Mouse (Mus musculus) kidney, embryonic 14.5 days (tissue): ENCODE data around the gene Socs7. TPM values are rescaled to one million over a fixed set of nuclear protein-coding genes. Genes with fewer than 3 reads are reported as not detected.
"Not testable (repeated sequence)": the region's sequence is repeated elsewhere in the genome, so short reads cannot be mapped to it uniquely, and the experiment has no call there.

Source experiments
- ATAC-seq: fragments of 200-750 bp; cut with Nextera tagmentation; 2 replicates; pipeline ENCODE4 v1.8.0; 2017; ENCODE audit warnings: moderate number of reproducible peaks, mild to moderate bottlenecking, moderate TSS enrichment, moderate library complexity; ENCODE audit not compliant: low FRiP score, low TSS enrichment
- H3K27ac ChIP-seq: fragments of 300-500 bp; sonication (generic); 2 replicates; pipeline ENCODE4 v1.5.1; 2014; ENCODE audit warnings: low read depth, mild to moderate bottlenecking, low read length, moderate library complexity, mixed read lengths
- H3K27me3 ChIP-seq: fragments of 300-500 bp; sonication (generic); 2 replicates; pipeline ENCODE4 v1.6.1; 2014; ENCODE audit warnings: mild to moderate bottlenecking, low read length; ENCODE audit not compliant: control insufficient read depth, insufficient read depth
- H3K36me3 ChIP-seq: fragments of 300-500 bp; sonication (generic); 2 replicates; pipeline ENCODE4 v1.6.1; 2014; ENCODE audit warnings: low read length, mixed read lengths; ENCODE audit not compliant: control insufficient read depth, insufficient read depth
- H3K4me1 ChIP-seq: fragments of 300-500 bp; sonication (generic); 2 replicates; pipeline ENCODE4 v1.6.1; 2014; ENCODE audit warnings: low read length, mixed read lengths; ENCODE audit not compliant: control insufficient read depth, insufficient read depth
- H3K4me2 ChIP-seq: fragments of 300-500 bp; sonication (generic); replicated peaks from 2 replicates; pipeline ENCODE4 v1.6.1; 2014; ENCODE audit warnings: low read depth, mild to moderate bottlenecking, low read length
- H3K4me3 ChIP-seq: fragments of 300-500 bp; sonication (generic); 2 replicates; pipeline ENCODE4 v1.5.1; 2014; ENCODE audit warnings: mild to moderate bottlenecking, low read length
- H3K9ac ChIP-seq: fragments of 300-500 bp; sonication (generic); 2 replicates; pipeline ENCODE4 v1.6.1; 2014; ENCODE audit warnings: low read depth, mild to moderate bottlenecking, low read length, moderate library complexity
- H3K9me3 ChIP-seq: fragments of 300-500 bp; sonication (generic); 2 replicates; pipeline ENCODE4 v1.6.1; 2016; ENCODE audit warnings: low read length; ENCODE audit not compliant: control insufficient read depth
- WGBS: fragments of 180-500 bp; shearing (Covaris S2); extraction: QIAGEN DNeasy Blood & Tissue Kit; methylation state at CpG from one replicate; pipeline ENCODE4 v1.1.7; 2014; 5-methylcytosine and 5-hydroxymethylcytosine counted together
- polyA plus RNA-seq: library from polyadenylated mRNA; unstranded; fragments of >200 nt; fragmentation: Nextera tagmentation; extraction: Ambion mirVana; gene quantifications from 2 replicates; pipeline ENCODE4 v1.2.1, GENCODE M21; 2014

Socs7 gene
- polyA plus RNA-seq, 1 experiment from 2014 or later: 2.5 TPM

DNA sequence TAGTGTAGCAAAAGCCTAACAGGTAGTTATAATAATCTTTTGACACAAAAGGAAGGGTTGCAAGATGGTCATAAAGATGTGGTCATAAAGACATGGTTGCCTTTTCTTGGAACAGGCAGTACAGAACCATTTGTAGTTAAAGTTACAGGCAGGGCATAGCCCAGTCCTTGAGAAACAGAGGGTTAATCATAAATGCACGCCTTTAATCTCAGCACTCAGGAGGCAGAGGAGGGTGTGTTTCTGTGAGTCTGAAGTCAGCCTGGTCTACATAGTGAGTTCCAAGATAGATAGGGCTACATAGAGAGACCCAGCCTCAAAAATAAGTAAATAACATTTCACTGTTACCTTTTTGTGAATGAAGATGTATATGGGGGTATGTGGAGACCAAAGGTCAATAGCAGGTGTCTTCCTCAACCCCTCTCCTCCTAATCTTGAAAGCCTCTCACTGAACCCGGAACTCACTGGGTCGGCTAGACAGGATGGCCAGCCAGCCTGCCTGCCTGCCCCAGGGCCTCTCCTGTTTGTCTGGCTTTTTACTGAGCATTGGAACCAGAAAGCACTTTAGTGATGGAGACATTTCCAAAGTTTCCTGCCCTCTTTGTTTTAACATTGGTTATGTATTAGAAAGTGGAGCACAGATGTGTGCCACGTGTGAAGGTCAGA is 9.3 kb upstream of the Socs7 start:
- Histone ChIP-seq H3K4me2 (no peak overlapping the region), H3K9ac (no peak overlapping the region), H3K36me3 (no peaks in the 10 kb centered on the region), H3K27me3 (no peaks in the 10 kb centered on the region), H3K9me3 (no peaks in the 10 kb centered on the region), H3K27ac (no peak overlapping the region), H3K4me3 (no peak overlapping the region), H3K4me1 (peaks cover 13% of the 10 kb centered on the region)
- ATAC-seq: no peak
- 61% methylated on average over 4 of the region's 4 CpGs for WGBS

DNA sequence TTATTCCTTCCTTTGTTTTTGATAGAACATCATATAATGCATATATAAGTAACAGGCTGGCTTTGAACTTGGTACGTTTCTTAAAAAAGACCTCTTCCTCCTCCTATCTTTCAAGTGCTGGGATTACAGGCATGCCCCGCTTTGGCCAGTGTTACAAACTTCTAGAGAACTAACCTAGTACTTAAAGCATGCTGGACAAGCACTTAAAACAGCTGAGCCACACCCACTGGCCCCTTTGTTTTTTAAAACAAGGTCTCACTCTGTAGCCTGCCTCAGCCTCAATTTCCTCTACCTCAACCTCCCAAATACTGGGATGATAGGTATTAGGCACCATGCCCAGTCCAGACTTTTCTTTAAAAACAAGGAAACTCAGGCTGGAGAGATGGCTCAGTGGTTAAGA is 7.7 kb upstream of the Socs7 start:
- no peak overlapping the region for H3K4me2 ChIP-seq
- no peaks in the 10 kb centered on the region for H3K9me3 ChIP-seq
- no peaks in the 10 kb centered on the region for H3K36me3 ChIP-seq
- H3K4me1 ChIP-seq: peaks cover 10% of the 10 kb centered on the region
- WGBS: 79% methylated on average over 2 of the region's 2 CpGs
- H3K27me3 ChIP-seq: no peaks in the 10 kb centered on the region
- no peak overlapping the region for H3K4me3 ChIP-seq
- ATAC-seq: no peak
- no peak overlapping the region for H3K27ac ChIP-seq
- no peak overlapping the region for H3K9ac ChIP-seq

- no peak overlapping the region for H3K4me3 ChIP-seq
- H3K36me3 ChIP-seq: no peaks in the 10 kb centered on the region
- 76% methylated on average over 7 of the region's 7 CpGs for WGBS
- H3K27me3 ChIP-seq: no peaks in the 10 kb centered on the region
- no peaks in the 10 kb centered on the region for H3K9me3 ChIP-seq
- peaks cover 4% of the 10 kb centered on the region for H3K4me1 ChIP-seq
- no peak overlapping the region for H3K27ac ChIP-seq
- no peak for ATAC-seq
- no peak overlapping the region for H3K9ac ChIP-seq
- no peak overlapping the region for H3K4me2 ChIP-seq
Measured at GRCm38 (mm10) chr11:97355247-97355646, 7.1 kb upstream of the Socs7 start.

- not testable (repeated sequence) for H3K36me3 ChIP-seq, H3K9me3 ChIP-seq, H3K4me3 ChIP-seq, H3K27me3 ChIP-seq, H3K9ac ChIP-seq, H3K27ac ChIP-seq, ATAC-seq, H3K4me2 ChIP-seq, H3K4me1 ChIP-seq
- 8% methylated on average over 4 of the region's 6 CpGs for WGBS
Measured at GRCm38 (mm10) chr11:97357663-97358062, 4.7 kb upstream of the Socs7 start.

DNA sequence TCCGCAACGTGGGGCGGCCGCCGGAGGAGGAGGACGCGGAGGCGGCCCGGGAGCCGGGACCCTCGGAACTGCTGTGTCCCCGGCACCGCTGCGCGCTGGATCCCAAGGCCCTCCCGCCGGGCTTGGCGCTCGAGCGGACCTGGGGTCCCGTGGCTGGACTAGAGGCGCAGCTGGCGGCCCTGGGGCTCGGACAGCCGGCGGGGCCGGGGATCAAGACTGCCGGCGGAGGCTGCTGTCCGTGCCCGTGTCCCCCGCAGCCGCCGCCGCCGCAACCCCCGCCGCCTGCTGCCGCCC is 245 bp downstream of the Socs7 start:
- Histone ChIP-seq H3K4me3 (peak overlapping the region; percentile 99), H3K9ac (peak overlapping the region; percentile 97), H3K27ac (peak overlapping the region; percentile 62; the same call in 1 of the 2 replicates), H3K36me3 (no peaks in the 10 kb centered on the region), H3K4me2 (peak overlapping the region; percentile 79), H3K4me1 (peaks cover 18% of the 10 kb centered on the region), H3K9me3 (no peaks in the 10 kb centered on the region), H3K27me3 (no peaks in the 10 kb centered on the region)
- peak; percentile 71 for ATAC-seq
- under 1% methylated on average over 25 of the region's 39 CpGs for WGBS

DNA sequence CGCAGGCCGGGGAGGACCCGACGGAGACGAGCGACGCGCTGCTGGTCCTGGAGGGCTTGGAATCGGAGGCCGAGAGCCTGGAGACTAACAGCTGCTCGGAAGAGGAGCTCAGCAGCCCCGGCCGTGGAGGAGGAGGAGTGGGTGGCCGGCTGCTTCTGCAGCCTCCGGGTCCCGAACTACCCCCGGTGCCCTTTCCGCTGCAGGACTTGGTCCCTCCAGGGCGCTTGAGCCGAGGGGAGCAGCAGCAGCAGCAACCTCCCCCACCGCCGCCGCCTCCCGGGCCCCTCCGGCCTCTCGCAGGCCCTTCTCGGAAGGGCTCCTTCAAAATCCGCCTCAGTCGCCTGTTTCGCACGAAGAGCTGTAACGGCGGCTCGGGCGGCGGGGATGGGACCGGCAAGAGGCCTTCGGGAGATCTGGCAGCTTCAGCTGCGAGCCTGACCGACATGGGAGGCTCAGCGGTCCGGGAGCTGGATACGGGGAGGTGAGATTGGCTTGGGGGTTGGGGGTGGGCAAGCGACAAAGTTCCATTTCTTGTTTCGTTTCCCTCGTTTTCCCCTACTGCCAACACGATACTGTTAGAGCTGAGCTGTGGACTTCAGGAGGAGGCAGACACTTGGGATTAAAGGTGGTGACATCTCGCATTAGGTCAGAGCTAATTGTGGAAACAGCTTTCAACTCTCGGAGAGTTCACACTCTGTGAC is 742 bp downstream of the Socs7 start:
- H3K4me3 ChIP-seq: peak overlapping the region; percentile 99
- peak overlapping the region; percentile 79 for H3K4me2 ChIP-seq
- H3K27me3 ChIP-seq: no peaks in the 10 kb centered on the region
- no peaks in the 10 kb centered on the region for H3K36me3 ChIP-seq
- peak overlapping the region; percentile 62; the same call in 1 of the 2 replicates for H3K27ac ChIP-seq
- ATAC-seq: peak; percentile 10; the same call in 1 of the 2 replicates
- peak overlapping the region; percentile 97 for H3K9ac ChIP-seq
- WGBS: under 1% methylated on average over 49 of the region's 49 CpGs
- H3K9me3 ChIP-seq: no peaks in the 10 kb centered on the region
- H3K4me1 ChIP-seq: peaks cover 18% of the 10 kb centered on the region

DNA sequence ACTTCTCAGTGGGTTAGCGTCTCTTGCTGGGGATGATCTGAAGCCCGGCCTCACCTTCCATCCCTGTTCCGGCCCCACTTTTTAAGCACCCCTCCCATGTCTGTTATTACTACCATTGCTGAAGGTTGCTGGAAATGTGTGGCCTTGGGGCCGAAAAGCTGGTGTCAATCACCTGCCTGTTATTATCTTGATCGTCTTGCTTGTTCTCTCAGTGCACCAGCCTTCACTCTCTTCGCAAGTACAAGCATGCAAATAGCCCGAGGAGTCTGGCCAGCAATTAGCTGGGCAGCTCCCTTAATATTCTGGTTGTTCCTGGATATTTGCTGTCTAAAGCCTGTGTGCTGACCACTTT is 1.3 kb downstream of the Socs7 start:
- WGBS: under 1% methylated on average over 7 of the region's 7 CpGs
- no peak overlapping the region for H3K27ac ChIP-seq
- ATAC-seq: no peak
- peaks cover 18% of the 10 kb centered on the region for H3K4me1 ChIP-seq
- H3K9me3 ChIP-seq: no peaks in the 10 kb centered on the region
- no peaks in the 10 kb centered on the region for H3K27me3 ChIP-seq
- no peaks in the 10 kb centered on the region for H3K36me3 ChIP-seq
- peak overlapping the region; percentile 99 for H3K4me3 ChIP-seq
- peak overlapping the region; percentile 97 for H3K9ac ChIP-seq
- peak overlapping the region; percentile 79 for H3K4me2 ChIP-seq

DNA sequence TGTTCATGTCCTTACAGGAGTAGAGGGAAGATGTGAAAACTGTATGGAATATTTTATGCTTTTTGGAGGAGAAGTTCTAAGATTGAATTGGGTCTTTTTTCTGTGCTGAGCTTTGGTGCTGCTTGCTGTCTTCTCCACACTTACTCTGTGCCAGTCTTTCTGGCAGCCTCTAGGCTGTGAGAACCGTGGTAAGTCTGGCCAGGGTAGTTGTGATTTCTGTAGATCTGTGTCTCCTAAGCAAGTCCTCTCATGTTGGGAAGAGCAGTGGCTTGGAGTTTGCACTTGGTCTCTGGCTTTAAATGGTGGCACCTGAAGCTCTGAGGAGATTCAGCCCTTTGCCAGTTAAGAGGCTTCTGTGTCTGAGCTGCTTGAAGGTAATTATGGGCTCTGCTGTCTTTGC is 3.2 kb downstream of the Socs7 start:
- Histone ChIP-seq H3K36me3 (no peaks in the 10 kb centered on the region), H3K4me1 (peaks cover 18% of the 10 kb centered on the region), H3K4me2 (no peak overlapping the region), H3K27ac (no peak overlapping the region), H3K27me3 (no peaks in the 10 kb centered on the region), H3K4me3 (no peak overlapping the region), H3K9ac (no peak overlapping the region), H3K9me3 (no peaks in the 10 kb centered on the region)
- ATAC-seq: no peak
- 73% methylated on average over 1 of the region's 1 CpGs for WGBS

DNA sequence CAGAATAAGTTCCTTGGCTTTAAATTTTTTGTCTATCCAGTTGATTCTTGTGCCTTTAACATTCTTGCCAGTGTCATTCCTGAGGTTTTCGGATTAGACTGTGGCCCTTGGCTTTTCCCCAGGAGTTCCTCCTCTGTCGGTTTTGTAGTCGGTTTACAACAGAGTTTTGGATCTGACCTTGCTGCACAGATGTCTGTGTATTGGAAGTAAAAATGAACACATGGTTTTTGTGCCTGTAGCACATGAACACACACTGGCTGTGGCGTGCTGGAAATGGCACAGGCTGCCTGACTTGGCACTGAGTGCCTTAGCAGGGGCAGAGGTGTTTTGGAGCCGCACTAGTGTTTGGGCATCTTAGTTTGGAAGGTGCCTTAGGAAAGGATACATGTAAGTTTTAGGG is 6.2 kb downstream of the Socs7 start:
- Histone ChIP-seq H3K9ac (no peak overlapping the region), H3K9me3 (no peaks in the 10 kb centered on the region), H3K4me1 (peaks cover 18% of the 10 kb centered on the region), H3K4me2 (no peak overlapping the region), H3K27ac (no peak overlapping the region), H3K36me3 (no peaks in the 10 kb centered on the region), H3K27me3 (no peaks in the 10 kb centered on the region), H3K4me3 (no peak overlapping the region)
- no peak for ATAC-seq
- WGBS: 91% methylated on average over 5 of the region's 5 CpGs
